ENCODE assay signal across 8 mouse cellular contexts in genomic region chr12:83018005-83018404, GRCm38 (mm10).
DNase-seq lines count a peak whose midpoint lies in the region; ATAC-seq and TF ChIP-seq lines count a peak whose summit lies in the region.

No protein-coding gene starts in this region.

- no peaks in the 10 kb centered on the region for H3K79me2 ChIP-seq in heart, adult 2 months (replicated peaks; ENCODE audit: control insufficient read depth, insufficient read depth, low read length)

- peak; percentile 99; the same call in 1 of the 2 replicates for TF ChIP-seq CTCF in heart, adult 2 months (IDR thresholded peaks at IDR 0.05)

- no peak overlapping the region for H3K9ac ChIP-seq in heart, adult 2 months (ENCODE audit: low read depth, low read length)
- no peak overlapping the region for H3K9ac ChIP-seq in heart, embryonic 11.5 days (ENCODE audit: low read depth, low read length)
- 0 out of 2 replicates have a peak overlapping the region, but pooled peaks have one; percentile 7 for H3K9ac ChIP-seq in stomach, embryonic 16.5 days (ENCODE audit: low read length)

- H3K27ac ChIP-seq in heart, adult 2 months, result no peak overlapping the region
- no peak overlapping the region for H3K27ac ChIP-seq in heart, embryonic 11.5 days (ENCODE audit: low read depth, low read length)
- H3K27ac ChIP-seq in stomach, embryonic 16.5 days (ENCODE audit: low read length), result no peak overlapping the region

- H3K4me3 ChIP-seq in heart, adult 2 months, result no peak overlapping the region
- no peak overlapping the region for H3K4me3 ChIP-seq in heart, embryonic 11.5 days (ENCODE audit: low read depth, low read length)
- no peak overlapping the region for H3K4me3 ChIP-seq in stomach, embryonic 16.5 days (replicated peaks; ENCODE audit: low read length)

- no peak for TF ChIP-seq POLR2A in heart, adult 2 months (IDR thresholded peaks at IDR 0.05; ENCODE audit: insufficient read depth, low read depth, low read length)

- peak; percentile 56 to 75 for DNase-seq in heart, adult 2 months
- DNase-seq in adipocyte (ENCODE audit: low spot score), result peak; percentile 85
- DNase-seq in cerebellum, postnatal 4 days (ENCODE audit: low spot score in 2 of 2), result peak; percentile 83 to 90
- DNase-seq in gastrocnemius, postnatal 4 days (ENCODE audit: low spot score in 2 of 2), result peak; percentile 71 to 77
- peak; percentile 96 for DNase-seq in layer of hippocampus, postnatal 10 days (ENCODE audit: low spot score in 2 of 2)

- 4% methylated on average over 3 of the region's 3 CpGs for WGBS in heart, adult 2 months
- WGBS in heart, embryonic 11.5 days (ENCODE audit: insufficient replicate concordance), result 5% methylated on average over 3 of the region's 3 CpGs
- WGBS in stomach, embryonic 16.5 days, result 3% methylated on average over 3 of the region's 3 CpGs

- H3K36me3 ChIP-seq in heart, adult 2 months (ENCODE audit: control insufficient read depth, insufficient read depth, low read length), result no peaks in the 10 kb centered on the region
- no peaks in the 10 kb centered on the region for H3K36me3 ChIP-seq in heart, embryonic 11.5 days (ENCODE audit: control insufficient read depth, insufficient read depth, low read length)
- no peaks in the 10 kb centered on the region for H3K36me3 ChIP-seq in stomach, embryonic 16.5 days (ENCODE audit: control insufficient read depth, insufficient read depth, low read length)

- H3K9me3 ChIP-seq in heart, embryonic 11.5 days (replicated peaks; ENCODE audit: control insufficient read depth, low read length), result no peaks in the 10 kb centered on the region
- no peaks in the 10 kb centered on the region for H3K9me3 ChIP-seq in stomach, embryonic 16.5 days (replicated peaks; ENCODE audit: control insufficient read depth, low read length)

- intact Hi-C loops in heart, adult 2 months (cut with DNase I), result loop anchor here (1.0 to 10.0 kb wide), 4 partner anchors 71 to 520 kb away; no protein-coding TSS in a partner anchor

- 0 out of 2 replicates have a peak, but pooled peaks have one; percentile 34 for TF ChIP-seq EP300 in heart, adult 2 months (IDR thresholded peaks at IDR 0.05; ENCODE audit: insufficient read depth, low read depth, low read length)

- no peaks in the 10 kb centered on the region for H3K27me3 ChIP-seq in heart, adult 2 months (ENCODE audit: control insufficient read depth, insufficient read depth, low read length)
- no peaks in the 10 kb centered on the region for H3K27me3 ChIP-seq in heart, embryonic 11.5 days (ENCODE audit: control insufficient read depth, insufficient read depth, low read length)
- H3K27me3 ChIP-seq in stomach, embryonic 16.5 days (ENCODE audit: control insufficient read depth, insufficient read depth, low read length), result no peaks in the 10 kb centered on the region

- no peak overlapping the region for H3K4me2 ChIP-seq in heart, embryonic 11.5 days
- H3K4me2 ChIP-seq in stomach, embryonic 16.5 days (ENCODE audit: low read depth, low read length), result no peak overlapping the region

- ATAC-seq in heart, embryonic 11.5 days (replicated peaks; ENCODE audit: insufficient number of reproducible peaks, low FRiP score, low TSS enrichment), result no peak
- ATAC-seq in megakaryocyte progenitor cell, adult 5-6 weeks (replicated peaks; ENCODE audit: poor library complexity), result peak; percentile 81
- no peak for ATAC-seq in stomach, embryonic 16.5 days (ENCODE audit: insufficient read depth, low FRiP score)

- H3K4me1 ChIP-seq in heart, adult 2 months (ENCODE audit: control insufficient read depth, insufficient read depth, low read length), result no peaks in the 10 kb centered on the region
- peaks cover 15% of the 10 kb centered on the region; the same call in 1 of the 2 replicates for H3K4me1 ChIP-seq in heart, embryonic 11.5 days (ENCODE audit: control insufficient read depth, insufficient read depth, low read length)
- no peaks in the 10 kb centered on the region for H3K4me1 ChIP-seq in stomach, embryonic 16.5 days (ENCODE audit: control insufficient read depth, insufficient read depth, low read length)
